Mouse (Mus musculus) intestine, postnatal 0 days (tissue): ENCODE results near the gene Slc19a2. TPM values are rescaled to one million over a fixed set of nuclear protein-coding genes. Genes with fewer than 3 reads are reported as not detected.
A peak's percentile ranks its signal among the peaks of the same experiment; 100 is the strongest.

ENCODE experiments used
- ATAC-seq: fragments of 200-750 bp; cut with Nextera tagmentation; 2 replicates; pipeline ENCODE4 v1.8.0; 2017; ENCODE audit warnings: mild to moderate bottlenecking, moderate TSS enrichment, moderate library complexity
- H3K27ac ChIP-seq: fragments of 300-500 bp; sonication (generic); 2 replicates; pipeline ENCODE4 v1.5.1; 2014; ENCODE audit warnings: mild to moderate bottlenecking, low read depth, low read length, moderate library complexity
- H3K27me3 ChIP-seq: fragments of 300-500 bp; sonication (generic); replicated peaks from 2 replicates; pipeline ENCODE4 v1.6.1; 2014; ENCODE audit warnings: low read length, mixed read lengths; ENCODE audit not compliant: control insufficient read depth, insufficient read depth
- H3K36me3 ChIP-seq: fragments of 300-500 bp; sonication (generic); 2 replicates; pipeline ENCODE4 v1.6.1; 2014; ENCODE audit warnings: mild to moderate bottlenecking, moderate library complexity; ENCODE audit not compliant: control insufficient read depth, insufficient read depth
- H3K4me1 ChIP-seq: fragments of 300-500 bp; sonication (generic); replicated peaks from 2 replicates; pipeline ENCODE4 v1.6.1; 2014; ENCODE audit warnings: antibody characterized with exemption, low read length, mixed read lengths; ENCODE audit not compliant: control insufficient read depth, insufficient read depth
- H3K4me2 ChIP-seq: fragments of 300-500 bp; sonication (generic); replicated peaks from 2 replicates; pipeline ENCODE4 v1.6.1; 2014; ENCODE audit warnings: low read depth, mild to moderate bottlenecking, moderate library complexity
- H3K4me3 ChIP-seq: fragments of 300-500 bp; sonication (generic); 2 replicates; pipeline ENCODE4 v1.5.1; 2014; ENCODE audit warnings: low read depth, low read length
- H3K9ac ChIP-seq: fragments of 300-500 bp; sonication (generic); 2 replicates; pipeline ENCODE4 v1.6.1; 2014; ENCODE audit warnings: mild to moderate bottlenecking, low read depth, low read length
- H3K9me3 ChIP-seq: fragments of 300-500 bp; sonication (generic); 2 replicates; pipeline ENCODE4 v1.6.1; 2016; ENCODE audit warnings: mixed run types; ENCODE audit not compliant: control insufficient read depth
- CTCF ChIP-seq: sonication (generic); IDR thresholded peaks from 2 replicates; pipeline ENCODE4 v1.5.1; 2016; ENCODE audit warnings: low read depth, mild to moderate bottlenecking, control low read depth, antibody characterized with exemption, moderate library complexity
- whole genome bisulfite sequencing: fragments of 180-500 bp; shearing (Covaris S2); extraction: QIAGEN DNeasy Blood & Tissue Kit; methylation state at CpG from one replicate; pipeline ENCODE4 v1.1.7; 2014; 5-methylcytosine and 5-hydroxymethylcytosine counted together
- polyA plus RNA-seq: library from polyadenylated mRNA; unstranded; fragments of >200 nt; fragmentation: Nextera tagmentation; extraction: Ambion mirVana; gene quantifications from 2 replicates; pipeline ENCODE4 v1.2.1, GENCODE M21; 2015

Slc19a2 gene
- polyA plus RNA-seq, 1 experiment from 2014 or later: 5.0 TPM

DNA sequence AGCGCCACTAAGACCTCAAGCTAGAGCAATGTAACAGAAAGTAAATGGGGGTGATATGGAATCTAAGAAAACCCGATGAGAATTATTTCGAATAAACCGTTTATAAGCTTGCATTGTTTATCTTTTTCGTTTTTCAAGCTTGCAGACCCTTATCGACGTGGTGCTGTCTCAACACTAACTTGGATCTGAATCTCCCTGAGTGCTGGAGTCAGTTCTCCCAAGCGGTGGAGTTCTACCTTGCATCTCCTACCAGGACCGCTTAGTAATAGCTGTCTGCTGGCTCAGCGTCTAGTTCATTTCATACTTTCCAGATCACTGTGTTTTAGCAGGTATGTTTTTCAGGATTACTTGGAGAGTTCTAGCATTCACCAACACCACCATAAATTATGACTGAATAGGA, 59.1 kb downstream of the Slc19a2 start:
- H3K27me3 ChIP-seq: no peaks in the 10 kb centered on the region
- no peak overlapping the region for H3K27ac ChIP-seq
- peak overlapping the region; percentile 90 for H3K4me2 ChIP-seq
- H3K9ac ChIP-seq: peak overlapping the region; percentile 58
- no peak for TF ChIP-seq CTCF
- peaks cover 7% of the 10 kb centered on the region; the same call in 1 of the 2 replicates for H3K36me3 ChIP-seq
- H3K4me3 ChIP-seq: peak overlapping the region; percentile 59
- ATAC-seq: no peak
- WGBS: 9% methylated on average over 10 of the region's 10 CpGs
- no peaks in the 10 kb centered on the region for H3K9me3 ChIP-seq
- H3K4me1 ChIP-seq: peaks cover 4% of the 10 kb centered on the region; the same call in 1 of the 2 replicates

- H3K27ac ChIP-seq: no peak overlapping the region
- no peaks in the 10 kb centered on the region for H3K4me1 ChIP-seq
- WGBS: 94% methylated on average over 5 of the region's 5 CpGs
- H3K27me3 ChIP-seq: no peaks in the 10 kb centered on the region
- no peak overlapping the region for H3K4me3 ChIP-seq
- no peak for TF ChIP-seq CTCF
- H3K4me2 ChIP-seq: no peak overlapping the region
- no peak for ATAC-seq
- no peak overlapping the region for H3K9ac ChIP-seq
- peaks cover 7% of the 10 kb centered on the region; the same call in 1 of the 2 replicates for H3K36me3 ChIP-seq
- no peaks in the 10 kb centered on the region for H3K9me3 ChIP-seq
These were observed 65.2 kb downstream of the Slc19a2 start for GRCm38 (mm10) chr1:164314085-164314484.

Other genes starting within 250 kb of the Slc19a2 start
- gene Sele, start 200.8 kb upstream of the Slc19a2 start, polyA plus RNA-seq: 0.04 and 0.07 TPM in 2 replicates
- gene Sell, start 187.1 kb upstream of the Slc19a2 start, polyA plus RNA-seq: 0.23 and 0.25 TPM in 2 replicates
- 0.41 and 0.50 TPM in 2 replicates for gene Selp, start 133.8 kb upstream of the Slc19a2 start, polyA plus RNA-seq
- gene F5, start 97.2 kb upstream of the Slc19a2 start, polyA plus RNA-seq: 0.22 and 0.41 TPM in 2 replicates
- gene Ccdc181, start 26.5 kb downstream of the Slc19a2 start, polyA plus RNA-seq: 5.2 and 6.0 TPM in 2 replicates
- gene Nme7, start 55.1 kb downstream of the Slc19a2 start, polyA plus RNA-seq: 17.7 and 18.0 TPM in 2 replicates
- gene Blzf1, start 58.4 kb downstream of the Slc19a2 start, polyA plus RNA-seq: 16.7 and 17.2 TPM in 2 replicates
- gene Atp1b1, start 209.3 kb downstream of the Slc19a2 start, polyA plus RNA-seq: 227 and 233 TPM in 2 replicates